Mouse (Mus musculus) embryonic stem cell, embryonic (primary cell): Measurements from ENCODE around the gene Sycn.

Experiments used
- CTCF ChIA-PET, 4 experiments: fragments of 300-600 bp in 2 of 4; fragments of 350-600 bp in 2 of 4; sonication (Branson Sonifier 250); formaldehyde crosslinking; loops; one replicate each; lab custom pipeline; 2022; ENCODE audit warnings: inconsistent platforms in 2 of 4; lab: Charles Lee
- POLR2A ChIA-PET, 4 experiments: fragments of 300-600 bp in 2 of 4; fragments of 350-600 bp in 2 of 4; sonication (Branson Sonifier 250); formaldehyde crosslinking; loops; one replicate each; lab custom pipeline; 2022; ENCODE audit warnings: antibody characterized with exemption in 4 of 4, inconsistent platforms in 1 of 4; lab: Charles Lee

Gene Sycn

GRCm38 (mm10) chr7:28570291-28570981 is 29.8 kb downstream of the Sycn start:
- POLR2A ChIA-PET, result interaction anchor here in 3 of 4 experiments (0.6 to 15.0 kb wide), 16 partner anchors 7 to 421 kb away, joined by 3 to 318 read pairs (median 4); partner anchors contain the start of genes Pak4 (in 2 of the 3), Samd4b (in 2 of the 3), Acp7 (in 1 of the 3) and Gmfg (in 1 of the 3)
- CTCF ChIA-PET, result interaction anchor here in 3 of 4 experiments (0.8 to 4.0 kb wide), 12 partner anchors 8 to 133 kb away, joined by 3 to 30 read pairs (median 3); partner anchors contain the start of gene Gmfg (in 2 of the 3)

GRCm38 (mm10) chr7:28570982-28571682 is 30.4 kb downstream of the Sycn start:
- CTCF ChIA-PET, result interaction anchor here in 3 of 4 experiments (0.8 to 1.5 kb wide), 11 partner anchors 13 to 134 kb away, joined by 3 to 5 read pairs (median 3); partner anchors contain the start of gene Gmfg (in 2 of the 3)
- POLR2A ChIA-PET, result interaction anchor here in 3 of 4 experiments (0.6 to 15.0 kb wide), 17 partner anchors 7 to 1215 kb away, joined by 3 to 318 read pairs (median 4); partner anchors contain the start of genes Pak4 (in 2 of the 3), Samd4b (in 2 of the 3), Gmfg (in 1 of the 3) and Shkbp1 (in 1 of the 3)

GRCm38 (mm10) chr7:28572689-28573088 is 32.0 kb downstream of the Sycn start:
- ChIA-PET POLR2A (interaction anchor here in 3 of 4 experiments (0.6 to 15.0 kb wide), 11 partner anchors 9 to 137 kb away, joined by 3 to 318 read pairs (median 3); partner anchors contain the start of genes Pak4 (in 2 of the 3) and Samd4b (in 2 of the 3)), CTCF (interaction anchor here in 1 of 4 experiments (1.1 kb wide), 1 partner anchor 24 kb away, joined by 3 read pairs; no protein-coding TSS in a partner anchor)

GRCm38 (mm10) chr7:28573236-28573635 is 32.6 kb downstream of the Sycn start:
- ChIA-PET CTCF (no interaction called here), POLR2A (interaction anchor here in 3 of 4 experiments (0.6 to 15.0 kb wide), 6 partner anchors 8 to 137 kb away, joined by 3 to 318 read pairs (median 4); partner anchors contain the start of genes Pak4 (in 2 of the 3) and Samd4b (in 2 of the 3))

- POLR2A ChIA-PET, result interaction anchor here in 3 of 4 experiments (0.6 to 15.0 kb wide), 8 partner anchors 9 to 225 kb away, joined by 3 to 318 read pairs (median 7); partner anchors contain the start of genes Pak4 (in 3 of the 3), Samd4b (in 3 of the 3), Gmfg (in 1 of the 3) and Rps16 (in 1 of the 3)
- CTCF ChIA-PET, result interaction anchor here in 3 of 4 experiments (0.8 to 1.6 kb wide), 3 partner anchors 21 to 43 kb away, joined by 3 to 5 read pairs (median 4); partner anchors contain the start of genes Pak4 (in 1 of the 3) and Samd4b (in 1 of the 3)
Measured at GRCm38 (mm10) chr7:28575597-28575996, 34.9 kb downstream of the Sycn start.

GRCm38 (mm10) chr7:28576271-28576914 is 35.7 kb downstream of the Sycn start:
- CTCF ChIA-PET, result interaction anchor here (0.8 to 3.9 kb wide), 11 partner anchors 8 to 231 kb away, joined by 3 to 30 read pairs (median 4); partner anchors contain the start of genes Pak4 (in 2 of the 4) and Samd4b (in 2 of the 4)
- POLR2A ChIA-PET, result interaction anchor here in 3 of 4 experiments (0.7 to 15.0 kb wide), 22 partner anchors 8 to 234 kb away, joined by 3 to 318 read pairs (median 6); partner anchors contain the start of genes Pak4 (in 3 of the 3), Samd4b (in 3 of the 3), Rps16 (in 2 of the 3) and Fbxo27 (in 1 of the 3)

- CTCF ChIA-PET, result interaction anchor here in 3 of 4 experiments (1.0 to 3.9 kb wide), 11 partner anchors 9 to 140 kb away, joined by 3 to 30 read pairs (median 5); partner anchors contain the start of genes Gmfg (in 1 of the 3), Pak4 (in 1 of the 3) and Samd4b (in 1 of the 3)
- POLR2A ChIA-PET, result interaction anchor here in 3 of 4 experiments (0.5 to 15.0 kb wide), 68 partner anchors 7 to 1292 kb away, joined by 3 to 318 read pairs (median 5); partner anchors contain the start of genes Med29 (in 2 of the 3), Paf1 (in 2 of the 3), Pak4 (in 2 of the 3) and Rps16 (in 2 of the 3)
Measured at GRCm38 (mm10) chr7:28577826-28578542, 37.3 kb downstream of the Sycn start.

- ChIA-PET POLR2A (interaction anchor here (0.6 to 15.0 kb wide), 66 partner anchors 8 to 1293 kb away, joined by 3 to 318 read pairs (median 5); partner anchors contain the start of genes Rps16 (in 3 of the 4), Med29 (in 2 of the 4), Paf1 (in 2 of the 4) and Pak4 (in 2 of the 4)), CTCF (interaction anchor here (0.6 to 3.9 kb wide), 10 partner anchors 10 to 1381 kb away, joined by 3 to 30 read pairs (median 5); partner anchors contain the start of gene Gmfg (in 1 of the 4))
Measured at GRCm38 (mm10) chr7:28578543-28579053, 37.9 kb downstream of the Sycn start.

- CTCF ChIA-PET, result interaction anchor here (0.5 to 3.9 kb wide), 8 partner anchors 11 to 412 kb away, joined by 3 to 30 read pairs (median 4); partner anchors contain the start of gene Gmfg (in 1 of the 4)
Measured at GRCm38 (mm10) chr7:28579826-28580225, 39.1 kb downstream of the Sycn start.

GRCm38 (mm10) chr7:28581721-28582120 is 41.0 kb downstream of the Sycn start:
- ChIA-PET CTCF (interaction anchor here in 1 of 4 experiments (1.4 kb wide), 1 partner anchor 16 kb away, joined by 4 read pairs; no protein-coding TSS in a partner anchor), POLR2A (interaction anchor here in 2 of 4 experiments (0.8 to 15.0 kb wide), 5 partner anchors 9 to 94 kb away, joined by 4 to 318 read pairs (median 51); partner anchors contain the start of genes Pak4 (in 2 of the 2) and Samd4b (in 2 of the 2))

More at GRCm38 (mm10) chr7:28579826-28580225, 39.1 kb downstream of the Sycn start:
- POLR2A ChIA-PET, result interaction anchor here (0.6 to 15.0 kb wide), 21 partner anchors 9 to 204 kb away, joined by 3 to 318 read pairs (median 9); partner anchors contain the start of genes Fbxo27 (in 2 of the 4), Pak4 (in 2 of the 4), Samd4b (in 2 of the 4) and Mrps12 (in 1 of the 4)

- POLR2A ChIA-PET, result interaction anchor here in 2 of 4 experiments (1.1 to 15.0 kb wide), 7 partner anchors 11 to 24 kb away, joined by 4 to 318 read pairs (median 16); partner anchors contain the start of genes Pak4 (in 2 of the 2) and Samd4b (in 2 of the 2)
- CTCF ChIA-PET, result no interaction called here
Measured at GRCm38 (mm10) chr7:28582841-28583240, 42.2 kb downstream of the Sycn start.

- ChIA-PET CTCF (interaction anchor here (0.6 to 1.5 kb wide), 6 partner anchors 13 to 630 kb away, joined by 3 to 7 read pairs (median 4); partner anchors contain the start of genes Pak4 (in 1 of the 4) and Samd4b (in 1 of the 4)), POLR2A (interaction anchor here (0.5 to 5.8 kb wide), 20 partner anchors 7 to 593 kb away, joined by 3 to 35 read pairs (median 4); partner anchors contain the start of genes Nccrp1 (in 1 of the 4), Pak4 (in 1 of the 4), Rps16 (in 1 of the 4) and Samd4b (in 1 of the 4))
Measured at GRCm38 (mm10) chr7:28583570-28584344, 43.1 kb downstream of the Sycn start.

- POLR2A ChIA-PET, result interaction anchor here in 3 of 4 experiments (1.1 to 5.8 kb wide), 13 partner anchors 8 to 234 kb away, joined by 3 to 35 read pairs (median 6); partner anchors contain the start of genes Nccrp1 (in 1 of the 3), Pak4 (in 1 of the 3), Rps16 (in 1 of the 3) and Samd4b (in 1 of the 3)
- CTCF ChIA-PET, result interaction anchor here (0.6 to 1.5 kb wide), 6 partner anchors 14 to 1058 kb away, joined by 3 to 8 read pairs (median 4); partner anchors contain the start of genes Pak4 (in 1 of the 4) and Samd4b (in 1 of the 4)
Measured at GRCm38 (mm10) chr7:28584468-28584867, 43.8 kb downstream of the Sycn start.

- CTCF ChIA-PET, result interaction anchor here in 3 of 4 experiments (0.6 to 1.1 kb wide), 5 partner anchors 12 to 1059 kb away, joined by 3 to 8 read pairs (median 4); no protein-coding TSS in a partner anchor
- POLR2A ChIA-PET, result interaction anchor here in 3 of 4 experiments (0.5 to 5.8 kb wide), 14 partner anchors 8 to 234 kb away, joined by 3 to 35 read pairs (median 6); partner anchors contain the start of genes Pak4 (in 2 of the 3), Samd4b (in 2 of the 3), Nccrp1 (in 1 of the 3) and Rps16 (in 1 of the 3)
Measured at GRCm38 (mm10) chr7:28585001-28585400, 44.3 kb downstream of the Sycn start.
